Mouse (Mus musculus): ENCODE results near the gene Mrpl18. TPM values are rescaled to one million over a fixed set of nuclear protein-coding genes. Genes with fewer than 3 reads are reported as not detected.
"Not testable (repeated sequence)": the region's sequence is repeated elsewhere in the genome, so short reads cannot be mapped to it uniquely, and the experiment has no call there.

The Mrpl18 gene
- 100 to 1,000 TPM; 157 to 175 TPM for total RNA-seq (2021)

DNA sequence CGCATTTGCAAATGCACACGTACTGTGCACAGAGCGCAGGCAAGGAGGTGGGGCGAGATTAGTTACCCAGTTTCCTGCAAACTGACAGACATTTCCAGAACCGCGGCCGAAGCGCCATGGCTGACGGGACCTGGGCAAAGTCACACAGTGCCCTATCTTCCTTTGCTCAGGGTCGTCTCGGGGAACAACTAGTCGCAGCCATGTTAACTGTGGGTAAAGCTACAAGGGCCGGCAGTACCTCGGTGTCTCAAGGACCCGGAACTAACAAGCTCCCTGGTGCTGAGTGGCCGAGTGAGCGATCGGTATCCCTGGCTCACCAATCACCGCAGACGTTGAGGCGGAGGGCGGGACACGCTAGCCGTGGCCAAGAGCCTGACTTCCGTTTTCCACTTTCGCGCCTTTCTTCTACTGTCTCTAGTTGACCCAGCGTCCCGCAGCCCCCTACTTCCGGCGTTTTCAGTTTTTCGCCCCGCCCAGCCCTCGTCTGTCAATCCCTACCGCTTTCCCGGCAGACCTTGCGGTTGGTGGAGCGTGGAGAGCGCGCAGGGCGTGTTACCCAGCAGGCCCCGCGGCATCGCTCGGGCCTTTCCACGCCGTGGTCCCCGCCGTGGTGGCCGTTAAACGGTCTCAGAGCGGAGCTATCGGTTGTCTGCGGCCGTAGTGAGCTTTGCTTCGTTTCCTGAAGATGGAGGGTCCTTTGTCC, at the start of gene Mrpl18:
TSS of gene Mrpl18 (minus strand) at position 465 of the 703 bp plus-strand sequence.
- peak; percentile 99 for DNase-seq (ENCODE audit: low spot score)
- intact Hi-C loops (cut with DNase I): loop anchor here (2.0 kb wide), 2 partner anchors 45 to 75 kb away; partner anchors contain the start of gene Acat2

DNA sequence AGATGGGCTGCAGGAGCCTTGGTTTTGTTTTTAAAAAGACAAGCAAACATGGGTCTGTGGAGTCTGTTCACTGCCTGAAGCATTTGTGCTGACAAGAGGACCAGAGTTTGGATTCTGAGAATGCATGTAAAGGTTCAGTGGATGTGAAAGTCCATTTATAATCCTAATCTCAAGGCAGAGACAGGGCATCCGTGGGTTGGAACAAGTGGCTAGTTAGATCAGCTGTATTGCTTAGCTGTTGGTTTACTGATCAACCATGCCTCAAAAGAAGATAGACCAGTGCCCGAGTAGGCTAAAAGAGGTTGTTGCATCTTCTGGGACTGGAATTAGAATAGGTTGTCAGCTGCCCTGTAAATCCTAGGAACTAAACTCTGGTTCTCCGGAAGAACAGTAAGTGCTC, 47.3 kb upstream of the Mrpl18 start:
- intact Hi-C loops (cut with DNase I): loop anchor here (5.0 kb wide), 1 partner anchor 49 kb away; no protein-coding TSS in a partner anchor

DNA sequence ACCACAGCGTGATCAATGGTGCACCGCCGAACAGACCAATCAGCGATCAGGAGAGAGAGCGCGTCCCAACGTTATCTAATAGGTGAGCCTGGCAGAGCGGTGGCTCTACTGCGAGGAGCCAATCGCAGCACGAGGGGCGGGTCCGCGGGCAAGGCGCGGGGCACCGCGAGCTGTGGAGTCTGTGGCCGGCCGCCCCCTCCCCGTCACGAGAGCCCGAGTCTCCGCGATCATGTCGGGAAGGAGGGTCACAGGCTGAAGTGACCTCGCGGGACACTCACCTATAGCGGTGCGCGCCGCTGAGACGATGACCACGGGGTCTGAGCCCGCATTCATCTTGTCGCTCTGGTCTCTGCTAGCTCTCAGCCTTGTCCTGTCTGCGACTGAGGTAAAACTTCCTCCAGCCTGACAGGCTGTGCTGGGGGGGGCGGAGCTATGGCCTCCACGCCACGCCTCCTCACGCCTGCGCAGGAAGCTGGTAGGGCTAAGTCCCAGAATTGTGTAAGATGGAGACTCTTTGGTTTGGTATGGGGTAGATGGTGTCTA, 44.3 kb upstream of the Mrpl18 start, which contains the start of gene Acat2:
TSS of gene Acat2 (minus strand) at position 417 of the 543 bp plus-strand sequence.
- peak; percentile 87 for DNase-seq (ENCODE audit: low spot score)
- intact Hi-C loops (cut with DNase I): loop anchor here (2.0 to 5.0 kb wide), 3 partner anchors 30 to 52 kb away; partner anchors contain the start of gene Mrpl18

More for the DNA sequence above, 47.3 kb upstream of the Mrpl18 start:
- no peak for DNase-seq (ENCODE audit: low spot score)

DNA sequence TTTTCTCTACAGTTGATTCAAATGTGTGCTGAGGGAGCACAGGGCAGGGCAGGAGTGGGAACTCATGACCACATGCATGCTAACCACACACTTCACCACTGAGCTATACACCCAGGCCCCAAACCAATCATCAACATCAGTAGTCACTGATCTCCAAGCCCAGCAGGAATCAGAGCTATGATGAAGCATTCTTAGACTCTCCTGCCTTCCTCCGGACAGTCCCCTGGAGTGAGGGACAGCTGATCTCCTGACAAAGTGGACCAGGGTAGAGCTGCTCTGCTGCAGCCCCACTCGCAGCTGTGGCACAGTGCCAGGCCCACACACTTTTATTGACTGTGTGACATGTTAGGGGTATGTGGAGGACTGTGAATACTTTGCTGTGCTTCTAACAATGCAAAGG, 43.2 kb upstream of the Mrpl18 start:
- intact Hi-C loops (cut with DNase I); DNase-seq (ENCODE audit: low spot score): not testable (repeated sequence)

DNA sequence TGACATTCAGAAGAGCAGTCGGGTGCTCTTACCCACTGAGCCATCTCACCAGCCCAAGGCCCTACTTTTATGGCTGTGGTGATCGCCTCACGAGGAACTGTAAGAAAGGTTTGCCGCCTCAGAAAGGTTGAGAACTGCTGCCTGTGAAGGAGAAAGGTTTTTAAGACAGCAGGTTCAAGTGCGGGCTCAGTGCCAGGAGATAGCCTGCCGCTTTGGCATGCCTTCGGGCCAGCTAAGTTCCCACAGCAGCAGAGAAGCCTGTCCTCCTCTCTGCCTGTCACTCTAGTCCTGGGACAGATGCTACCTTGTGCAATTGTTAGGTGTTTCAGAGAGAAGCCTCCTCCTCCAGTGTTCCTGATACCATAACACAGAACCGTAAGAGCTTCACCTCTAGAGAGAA, 40.5 kb upstream of the Mrpl18 start:
- no peak for DNase-seq (ENCODE audit: low spot score)
- intact Hi-C loops (cut with DNase I): no loop called here

DNA sequence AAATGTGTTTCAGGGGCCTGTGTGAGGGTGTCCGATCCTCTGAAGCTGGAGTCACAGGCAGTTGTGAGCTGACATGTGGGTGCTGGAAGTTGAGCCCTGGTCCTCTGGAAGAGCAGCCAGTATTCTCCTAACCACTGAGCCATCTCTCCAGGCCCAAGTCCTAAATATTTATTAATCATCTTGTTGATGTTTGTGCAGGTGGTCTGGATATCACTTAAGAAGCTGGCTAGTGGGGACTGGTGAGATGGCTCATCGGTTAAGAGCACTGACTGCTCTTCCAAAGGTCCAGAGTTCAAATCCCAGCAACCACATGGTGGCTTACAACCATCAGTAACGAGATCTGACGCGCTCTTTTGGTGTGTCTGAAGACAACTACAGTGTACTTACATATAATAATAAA, 33.5 kb upstream of the Mrpl18 start:
- intact Hi-C loops (cut with DNase I): no loop called here
- DNase-seq (ENCODE audit: low spot score): no peak

DNA sequence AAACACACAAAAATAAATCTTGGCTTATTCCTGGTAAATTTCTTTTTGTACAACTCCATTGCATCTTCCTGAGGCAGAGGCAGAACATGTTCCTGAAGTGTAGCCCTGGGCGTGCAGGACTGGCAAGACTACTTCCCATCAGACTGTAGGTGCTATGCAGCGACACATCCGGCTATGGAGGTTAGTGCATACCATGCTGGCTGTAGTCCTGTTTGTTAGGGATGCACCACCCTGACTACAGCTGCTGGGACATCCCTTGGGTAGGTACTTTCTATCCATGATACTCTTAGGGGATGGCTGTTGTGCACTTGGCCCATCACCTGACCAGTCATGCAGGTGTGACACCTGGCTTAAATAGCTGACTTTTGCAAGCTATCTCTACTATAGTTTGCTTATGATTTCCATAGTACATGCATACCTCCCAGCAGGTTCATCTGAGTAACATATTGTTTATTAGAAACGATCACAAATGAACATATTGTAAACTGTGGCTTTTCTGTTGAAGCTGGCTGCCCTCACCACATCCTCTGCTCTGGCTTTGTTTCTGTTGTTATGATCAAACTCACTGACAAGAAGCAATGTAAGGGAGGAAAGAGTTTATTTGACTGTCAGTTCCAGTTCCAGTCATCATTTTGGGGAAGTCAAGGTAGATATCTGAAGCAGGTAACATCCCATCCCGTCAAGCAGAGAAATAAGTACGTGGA, 26.5 kb upstream of the Mrpl18 start:
- no peak for DNase-seq (ENCODE audit: low spot score)

DNA sequence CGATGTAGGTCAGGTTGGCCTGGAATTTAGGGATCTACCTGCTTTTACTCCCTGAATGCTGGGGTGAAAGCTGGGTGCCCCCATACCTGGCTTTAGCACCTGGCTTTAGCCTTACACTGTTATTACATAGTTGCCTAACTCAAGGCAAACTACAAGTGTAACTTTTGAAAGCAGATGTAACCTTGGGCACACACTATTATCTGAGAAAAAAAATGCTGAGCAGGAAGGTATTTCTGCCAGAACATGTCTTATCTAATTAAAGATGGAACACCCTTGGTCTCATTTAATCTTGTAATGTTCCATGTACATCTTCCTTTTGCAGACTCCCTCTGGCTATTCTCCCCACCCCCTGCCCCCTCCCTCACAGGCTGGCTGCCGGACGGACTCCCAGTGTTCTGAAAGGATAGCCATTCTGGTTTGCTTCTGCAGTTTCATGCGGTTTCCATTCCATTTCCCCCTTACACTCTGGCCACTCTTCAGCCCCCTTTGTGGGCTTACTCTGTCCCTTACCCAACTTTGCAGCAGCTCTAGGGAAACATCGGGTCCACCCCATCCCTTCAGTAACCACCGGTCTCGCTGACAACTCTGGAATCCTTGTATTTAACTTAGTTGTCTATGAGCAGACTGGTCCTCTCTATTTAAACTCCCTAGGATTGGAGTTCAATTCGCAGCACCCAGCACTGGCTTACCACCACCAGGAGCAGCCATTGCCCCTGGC, 25.6 kb upstream of the Mrpl18 start:
- no peak for DNase-seq (ENCODE audit: low spot score)
- intact Hi-C loops (cut with DNase I): no loop called here

More for the DNA sequence above, 26.5 kb upstream of the Mrpl18 start:
- intact Hi-C loops (cut with DNase I): no loop called here

DNA sequence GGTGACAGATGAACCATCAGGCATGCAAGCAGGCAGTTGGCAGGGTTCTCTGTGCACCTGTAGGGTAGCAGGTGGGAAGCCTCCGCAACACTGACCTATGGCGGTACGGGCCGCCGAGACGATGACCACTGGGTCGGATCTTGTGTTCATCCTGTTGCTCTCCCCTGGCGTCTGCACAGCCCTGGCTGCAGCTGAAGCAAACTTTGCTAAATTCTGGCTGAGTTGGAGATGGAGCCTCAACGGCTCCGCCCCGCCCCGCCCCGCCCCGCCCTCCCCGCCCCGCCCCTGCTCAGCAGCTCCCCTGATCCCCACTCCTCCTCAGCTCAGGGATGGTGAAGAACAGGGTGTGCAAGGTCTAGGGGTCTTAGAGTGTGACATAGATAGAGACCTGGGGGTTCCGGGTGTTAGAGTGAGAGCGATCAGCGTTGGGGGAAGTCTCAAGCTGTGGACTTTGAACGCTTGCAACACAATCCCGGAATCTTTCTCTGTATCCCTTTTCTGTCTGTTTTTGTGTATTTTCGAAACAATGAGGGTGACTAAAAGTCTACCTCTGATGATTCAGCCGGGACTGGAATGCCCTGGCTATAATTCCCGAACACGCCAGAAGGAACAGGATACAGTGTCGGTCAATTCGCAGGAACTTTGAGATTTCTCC, 24.1 kb upstream of the Mrpl18 start, which contains the start of gene Acat3:
TSS of gene Acat3 (minus strand) at position 450 of the 655 bp plus-strand sequence.
- no peak for DNase-seq (ENCODE audit: low spot score)

DNA sequence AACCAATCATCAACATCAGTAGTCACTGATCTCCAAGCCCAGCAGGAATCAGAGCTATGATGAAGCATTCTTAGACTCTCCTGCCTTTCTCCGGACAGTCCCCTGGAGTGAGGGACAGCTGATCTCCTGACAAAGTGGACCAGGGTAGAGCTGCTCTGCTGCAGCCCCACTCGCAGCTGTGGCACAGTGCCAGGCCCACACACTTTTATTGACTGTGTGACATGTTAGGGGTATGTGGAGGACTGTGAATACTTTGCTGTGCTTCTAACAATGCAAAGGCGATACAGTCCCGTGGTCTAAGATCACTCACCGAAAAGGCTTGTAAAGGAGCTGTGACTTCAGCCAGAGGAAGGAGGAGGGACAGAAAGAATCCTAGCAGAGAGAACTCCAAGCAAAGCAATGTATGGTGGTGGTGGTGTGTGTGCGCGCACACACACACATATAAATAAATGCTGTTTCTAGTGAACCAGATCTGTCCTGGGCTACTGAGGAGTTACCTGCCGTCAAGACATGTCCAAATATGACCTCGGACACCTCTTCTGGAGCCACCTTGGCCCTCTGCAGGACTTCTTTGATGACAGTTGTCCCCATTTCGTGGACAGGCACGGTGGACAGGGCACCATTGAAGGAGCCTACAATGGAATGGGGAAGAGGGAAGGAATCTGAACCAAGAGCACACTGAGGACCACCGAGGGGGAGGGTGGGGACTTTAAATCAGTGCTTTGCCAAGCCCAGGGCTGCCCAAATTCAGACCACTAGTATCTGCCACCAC, 23.4 kb upstream of the Mrpl18 start:
- intact Hi-C loops (cut with DNase I); DNase-seq (ENCODE audit: low spot score): not testable (repeated sequence)

More for the DNA sequence above, 24.1 kb upstream of the Mrpl18 start, which contains the start of gene Acat3:
- intact Hi-C loops (cut with DNase I): no loop called here

DNA sequence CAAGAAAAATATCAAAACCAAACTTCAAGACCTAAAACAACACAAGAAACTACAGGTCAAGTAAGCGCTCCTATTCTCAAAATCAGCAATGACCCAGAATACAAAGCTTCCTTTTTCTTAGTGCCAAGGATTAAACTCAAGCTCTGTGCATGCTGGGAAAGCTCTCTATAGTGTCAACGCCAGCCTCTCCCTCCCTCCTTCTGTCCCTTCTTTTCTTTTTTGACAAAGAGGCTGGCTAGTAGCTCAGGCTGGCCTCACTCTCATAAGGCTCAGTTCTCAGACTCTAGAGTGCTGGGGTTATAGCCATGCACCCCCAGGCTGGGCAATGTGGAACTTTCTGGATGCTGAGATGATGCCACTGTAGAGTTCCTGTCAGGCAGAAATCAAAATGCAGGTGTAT, 21.9 kb upstream of the Mrpl18 start:
- no peak for DNase-seq (ENCODE audit: low spot score)
- intact Hi-C loops (cut with DNase I): no loop called here

DNA sequence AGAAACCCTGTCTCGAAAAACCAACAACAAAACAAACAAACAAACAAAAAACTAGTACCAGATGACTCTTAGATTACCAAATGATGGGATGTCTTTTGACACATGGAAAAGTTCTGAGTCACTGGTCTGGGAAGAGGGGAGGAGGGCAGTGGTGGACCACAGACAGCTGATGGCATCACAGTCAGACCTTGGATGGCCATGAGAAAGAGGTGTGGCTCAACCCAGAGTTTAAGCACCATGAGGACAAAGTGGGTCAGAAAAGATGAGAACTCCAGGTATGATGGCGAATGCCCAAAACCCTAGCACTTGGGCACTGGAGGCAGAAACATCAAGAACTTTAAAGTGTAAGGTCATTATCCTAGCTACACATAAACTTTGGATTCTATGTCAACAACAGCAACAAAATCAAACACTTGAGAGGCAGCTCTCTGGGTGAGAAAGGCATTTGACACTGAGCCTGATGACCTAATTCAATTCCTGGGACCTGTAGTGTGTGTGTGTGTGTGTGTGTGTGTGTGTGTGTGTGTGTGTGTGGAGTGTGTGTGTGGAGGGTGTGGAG, 21.3 kb upstream of the Mrpl18 start:
- intact Hi-C loops (cut with DNase I): no loop called here
- DNase-seq (ENCODE audit: low spot score): no peak

DNA sequence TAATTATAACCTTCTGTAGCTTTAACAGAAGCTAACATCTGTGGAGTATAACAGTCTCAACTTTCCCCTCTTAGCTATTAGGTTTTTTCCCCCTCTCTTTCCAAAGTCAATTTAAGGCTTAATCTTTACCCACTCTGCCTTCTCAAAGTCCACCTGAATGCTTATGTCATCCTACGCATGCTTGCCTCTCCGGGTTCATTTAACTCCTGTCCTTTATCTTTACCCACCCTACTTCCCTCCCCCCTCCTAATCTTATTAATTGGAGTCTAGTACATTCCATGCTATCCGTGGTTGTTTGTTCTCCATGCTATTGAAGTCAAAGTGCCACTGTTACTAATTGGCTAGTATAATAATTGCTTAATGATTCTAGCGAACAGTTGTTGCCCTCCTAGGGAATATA, 19.6 kb upstream of the Mrpl18 start:
- intact Hi-C loops (cut with DNase I): no loop called here
- no peak for DNase-seq (ENCODE audit: low spot score)

DNA sequence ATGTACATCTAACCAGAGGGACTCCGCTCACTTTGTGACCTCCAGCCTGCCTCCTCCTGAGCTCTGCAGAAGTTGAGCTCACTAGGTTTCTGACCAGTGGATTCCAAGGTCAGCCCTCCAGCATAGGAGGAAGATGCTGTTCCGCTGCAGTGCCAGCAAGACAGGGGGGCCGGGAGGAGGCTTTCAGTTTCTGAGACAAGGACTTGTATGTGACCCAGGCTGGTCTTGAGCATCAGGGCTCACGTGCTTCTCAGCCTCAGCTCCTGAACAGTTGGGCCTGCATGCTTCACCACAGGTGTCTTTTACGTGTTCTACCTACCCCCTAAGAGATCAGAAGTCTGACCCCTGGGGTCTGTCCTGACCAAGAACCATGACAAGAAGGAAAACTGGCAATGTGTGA, 15.4 kb upstream of the Mrpl18 start:
- DNase-seq (ENCODE audit: low spot score); intact Hi-C loops (cut with DNase I): not testable (repeated sequence)

DNA sequence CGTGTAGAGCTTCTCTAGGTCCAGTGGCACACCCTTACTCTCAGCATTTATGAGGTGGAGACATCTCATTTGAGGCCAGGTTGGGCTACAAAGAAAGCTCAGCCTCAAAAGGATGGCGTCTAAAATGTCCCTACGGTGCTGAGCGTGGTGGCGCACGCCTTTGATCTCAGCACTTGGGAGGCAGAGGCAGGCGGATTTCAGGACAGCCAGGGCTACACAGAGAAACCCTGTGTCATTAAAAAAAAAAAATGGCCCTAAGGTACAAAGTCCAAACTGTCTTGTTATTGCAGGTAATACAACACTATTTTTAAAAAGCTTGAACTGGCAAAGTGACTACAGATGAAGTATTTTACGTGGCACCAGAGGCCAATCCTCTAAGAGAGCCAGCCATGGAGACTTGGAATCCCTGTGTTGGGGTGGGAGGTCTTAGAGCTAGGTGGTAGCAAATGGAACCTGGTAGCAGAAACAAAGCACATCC, 9.6 kb upstream of the Mrpl18 start:
- intact Hi-C loops (cut with DNase I): no loop called here
- DNase-seq (ENCODE audit: low spot score): no peak

DNA sequence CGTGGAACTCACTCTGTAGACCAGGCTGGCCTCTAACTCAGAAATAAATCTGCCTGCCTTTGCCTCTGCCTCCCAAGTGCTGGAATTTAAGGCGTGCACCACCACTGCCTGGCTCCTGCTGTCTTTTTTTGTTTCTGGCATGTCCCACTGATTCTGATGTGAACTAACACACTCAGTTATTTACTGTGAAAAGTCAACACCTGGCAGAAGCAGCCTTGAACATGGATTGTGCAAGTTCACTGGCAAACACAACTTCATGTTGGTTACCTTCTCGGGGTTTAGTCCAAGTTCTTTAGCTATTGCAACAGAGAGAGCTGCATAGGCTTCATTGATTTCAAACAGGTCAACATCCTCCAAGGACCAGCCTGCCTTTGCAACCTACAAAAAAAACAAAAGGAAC, 8.9 kb upstream of the Mrpl18 start:
- no peak for DNase-seq (ENCODE audit: low spot score)
- intact Hi-C loops (cut with DNase I): no loop called here

DNA sequence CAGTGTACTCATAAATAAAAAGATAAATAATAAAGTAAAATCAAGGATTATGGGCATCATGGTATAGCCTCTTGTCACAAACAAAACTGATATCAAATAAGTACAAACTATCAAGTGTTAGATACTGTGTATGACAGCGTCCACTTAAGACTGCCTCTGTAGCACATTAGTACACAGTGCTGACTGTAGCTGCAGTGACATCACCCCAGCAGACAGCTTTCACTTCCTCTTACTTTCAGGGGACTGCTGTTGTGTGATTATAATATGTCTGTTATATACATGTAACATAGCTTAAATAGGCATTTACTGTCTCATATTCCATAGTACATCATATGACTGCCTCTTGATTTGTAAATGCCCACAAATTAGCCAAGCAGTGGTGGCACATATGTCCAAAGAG, 4.9 kb upstream of the Mrpl18 start:
- intact Hi-C loops (cut with DNase I): no loop called here
- DNase-seq (ENCODE audit: low spot score): no peak

Measured in heart, postnatal 25 days (tissue).